ENCODE assay signal across 8 mouse cellular contexts in genomic region chr4:140815996-140816917, GRCm38 (mm10). TPM values are rescaled to one million over a fixed set of nuclear protein-coding genes. Genes with fewer than 3 reads are reported as not detected.
DNase-seq lines count a peak whose midpoint lies in the region; ATAC-seq lines count a peak whose summit lies in the region.
"Had no signal": no experiment of that assay in that cellular context is flagged by ENCODE, and none has a peak within 500 bp of the region (broad histone marks: within the 10 kb centered on the region; RNA-seq: fewer than 3 reads in every experiment).

No protein-coding gene starts in this region.

- H3K27ac ChIP-seq in liver, embryonic 15.5 days (replicated peaks) = no peak overlapping the region
- H3K27ac ChIP-seq: hindbrain, embryonic 15.5 days had no signal

- H3K9me3 ChIP-seq in liver, embryonic 15.5 days (replicated peaks) = no peaks in the 10 kb centered on the region
- H3K9me3 ChIP-seq: hindbrain, embryonic 15.5 days had no signal

- WGBS in liver, embryonic 15.5 days (ENCODE audit: insufficient replicate concordance) = 7% methylated on average over 10 of the region's 10 CpGs

- H3K9ac ChIP-seq in liver, embryonic 15.5 days = peak overlapping the region; percentile 3; the same call in 1 of the 2 replicates
- H3K9ac ChIP-seq: hindbrain, embryonic 15.5 days had no signal

- H3K4me3 ChIP-seq in liver, embryonic 15.5 days (replicated peaks) = no peak overlapping the region
- H3K4me3 ChIP-seq: hindbrain, embryonic 15.5 days had no signal

- intact Hi-C loops in heart, postnatal 14 days (cut with DNase I) = no loop called here

- ATAC-seq in liver, embryonic 15.5 days (ENCODE audit: insufficient read depth) = peak; percentile 23; the same call in 1 of the 2 replicates

- DNase-seq in 3T3-L1 (ENCODE audit: low read depth, low spot score) = peak; percentile 18
- peak; percentile 82 for DNase-seq in CD4-positive helper T cell, adult 2 months (ENCODE audit: low read depth, low spot score)
- peak; percentile 15 to 31 for DNase-seq in heart, postnatal 14 days
- no peak for DNase-seq in embryo, embryonic 11 days
- DNase-seq in cerebellum, postnatal 4 days (ENCODE audit: low spot score in 2 of 2) = no peak
- no peak for DNase-seq in urinary bladder, adult 18-20 months (ENCODE audit: low spot score in 2 of 2)

- peaks cover 60% of the 10 kb centered on the region for H3K4me1 ChIP-seq in liver, embryonic 15.5 days (replicated peaks)

- peak overlapping the region; percentile 40 for H3K4me2 ChIP-seq in liver, embryonic 15.5 days
- H3K4me2 ChIP-seq: hindbrain, embryonic 15.5 days had no signal

- no peaks in the 10 kb centered on the region for H3K36me3 ChIP-seq in liver, embryonic 15.5 days (replicated peaks)
- H3K36me3 ChIP-seq: hindbrain, embryonic 15.5 days had no signal

- peaks cover 26% of the 10 kb centered on the region for H3K27me3 ChIP-seq in liver, embryonic 15.5 days

RNA-seq across cellular contexts. Expression of gene Padi3, which starts 5.8 kb away (rescaled TPM):
- total RNA-seq in heart, postnatal 14 days (2021) = under 1 TPM; 0.07 to 0.17 TPM
- polyA plus RNA-seq in liver, embryonic 15.5 days (2015; fragmentation: Nextera tagmentation; extraction: Ambion mirVana) = 0.12 and 0.17 TPM in 2 replicates
- polyA plus RNA-seq: hindbrain, embryonic 15.5 days had no signal

RNA-seq across cellular contexts. Expression of gene Padi1, which starts 29.3 kb away (rescaled TPM):
- total RNA-seq in heart, postnatal 14 days (2021) = not detected
- 0.02 and 0.03 TPM in 2 replicates for polyA plus RNA-seq in liver, embryonic 15.5 days (2015; fragmentation: Nextera tagmentation; extraction: Ambion mirVana)

RNA-seq across cellular contexts. Expression of gene Padi4, which starts 42.2 kb away (rescaled TPM):
- under 1 TPM; 0.74 to 0.78 TPM for total RNA-seq in heart, postnatal 14 days (2021)
- 2.8 and 4.1 TPM in 2 replicates for polyA plus RNA-seq in liver, embryonic 15.5 days (2015; fragmentation: Nextera tagmentation; extraction: Ambion mirVana)

Comparison
In these comparisons a context has a peak if more than half of its experiments do, and no peak if none do; other contexts are left out.
1. DNase-seq: peak in 3T3-L1 (single experiment), CD4-positive helper T cell, adult 2 months (single experiment) and heart, postnatal 14 days (2 of 2); none in embryo, embryonic 11 days (single experiment), cerebellum, postnatal 4 days (0 of 2) and urinary bladder, adult 18-20 months (0 of 2).